Mouse (Mus musculus) NIH3T3 (cell line): ENCODE measurements around the gene Gys1.

Experiments
- DNase-seq: peaks from one replicate; pipeline ENCODE4 v3.0.0-alpha.2; 2012; ENCODE audit warnings: low read depth

Gys1 gene

GRCm38 (mm10) chr7:45414740-45415224 is 19.9 kb upstream of the Gys1 start:
- DNase-seq, result no peak

GRCm38 (mm10) chr7:45415636-45416035 is 19.0 kb upstream of the Gys1 start:
- no peak for DNase-seq

- DNase-seq, result no peak
Observed at GRCm38 (mm10) chr7:45417962-45418492, 16.6 kb upstream of the Gys1 start.

- no peak for DNase-seq
Observed at GRCm38 (mm10) chr7:45419859-45420614, 14.6 kb upstream of the Gys1 start.

- DNase-seq, result no peak
Observed at GRCm38 (mm10) chr7:45420615-45420919, 14.1 kb upstream of the Gys1 start, which contains the start of gene Lhb. Lhb (plus strand) TSS chr7:45420820.

GRCm38 (mm10) chr7:45421194-45421593 is 13.4 kb upstream of the Gys1 start:
- no peak for DNase-seq

GRCm38 (mm10) chr7:45426556-45426955 is 8.1 kb upstream of the Gys1 start:
- no peak for DNase-seq

GRCm38 (mm10) chr7:45433835-45434202 is 825 bp upstream of the Gys1 start:
- DNase-seq, result no peak

GRCm38 (mm10) chr7:45435038-45435437 is 394 bp downstream of the Gys1 start:
- peak; percentile 45 for DNase-seq

GRCm38 (mm10) chr7:45436444-45436843 is 1.8 kb downstream of the Gys1 start:
- DNase-seq, result no peak

GRCm38 (mm10) chr7:45437046-45437445 is 2.4 kb downstream of the Gys1 start:
- DNase-seq, result no peak

- DNase-seq, result no peak
Observed at GRCm38 (mm10) chr7:45437521-45438276, 3.1 kb downstream of the Gys1 start, which contains the start of gene Ruvbl2. Ruvbl2 (minus strand) TSS chr7:45438096.

- no peak for DNase-seq
Observed at GRCm38 (mm10) chr7:45443526-45444420, 9.1 kb downstream of the Gys1 start.

- no peak for DNase-seq
Observed at GRCm38 (mm10) chr7:45446589-45446988, 11.9 kb downstream of the Gys1 start.

GRCm38 (mm10) chr7:45447325-45447990 is 12.8 kb downstream of the Gys1 start:
- peak; percentile 60 for DNase-seq

- DNase-seq, result no peak
Observed at GRCm38 (mm10) chr7:45449974-45450373, 15.3 kb downstream of the Gys1 start.

- peak; percentile 87 for DNase-seq
Observed at GRCm38 (mm10) chr7:45451344-45451982, 16.8 kb downstream of the Gys1 start.

GRCm38 (mm10) chr7:45454971-45455370 is 20.3 kb downstream of the Gys1 start:
- DNase-seq, result no peak

GRCm38 (mm10) chr7:45455932-45456696 is 21.5 kb downstream of the Gys1 start:
- DNase-seq, result peak; percentile 38

GRCm38 (mm10) chr7:45456721-45457203 is 22.1 kb downstream of the Gys1 start:
- DNase-seq, result peak; percentile 49
